Mouse (Mus musculus): Measurements from ENCODE around the gene Nasp. TPM values are rescaled to one million over a fixed set of nuclear protein-coding genes. Genes with fewer than 3 reads are reported as not detected.
A peak's percentile ranks its signal among the peaks of the same experiment; 100 is the strongest.

Nasp gene
- polyA plus RNA-seq, 1 experiment: 2.4 TPM

DNA sequence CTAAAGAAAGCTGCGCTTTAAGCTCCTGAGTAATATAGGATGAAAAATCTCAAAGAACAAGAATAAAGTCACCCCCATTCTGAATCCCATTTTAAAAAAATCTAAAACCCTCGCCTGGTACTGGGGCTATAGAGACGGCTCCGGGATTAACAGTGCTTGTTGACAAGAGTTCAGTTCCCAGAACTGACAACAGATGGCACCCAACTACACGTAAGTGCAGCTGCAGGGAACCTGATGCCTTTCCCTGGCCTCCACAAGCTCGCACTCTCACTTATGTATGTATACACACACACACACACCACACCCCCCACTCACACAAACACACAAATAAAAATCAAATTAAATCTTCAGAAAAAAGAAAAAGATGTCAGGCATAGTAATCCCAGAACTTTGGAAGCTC lies 16.6 kb upstream of the Nasp start:
- DNase-seq: no peak
- peaks cover 23% of the 10 kb centered on the region for H3K4me1 ChIP-seq (ENCODE audit: control insufficient read depth, insufficient read depth, low read length)

DNA sequence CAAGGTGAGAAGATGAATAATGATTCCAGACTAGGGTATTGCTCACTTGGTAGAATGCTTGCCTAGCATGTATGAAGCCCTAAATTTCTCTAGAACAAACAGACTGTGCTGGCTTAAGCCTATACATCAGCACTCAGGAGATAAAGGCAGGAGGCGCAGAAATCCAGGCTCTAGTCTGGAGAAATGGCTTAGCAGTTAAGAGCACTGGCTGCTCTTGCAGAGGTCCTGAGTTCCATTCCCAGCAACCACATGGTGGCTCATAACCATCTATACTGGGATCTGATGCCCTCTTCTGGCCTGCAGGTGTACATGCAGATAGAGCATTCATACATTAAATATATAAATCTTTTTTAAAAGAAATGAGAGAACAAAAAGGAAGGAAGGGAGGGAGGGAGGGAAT lies 14.3 kb upstream of the Nasp start:
- Histone ChIP-seq H3K4me1 (ENCODE audit: control insufficient read depth, insufficient read depth, low read length) (peaks cover 13% of the 10 kb centered on the region), H3K4me3 (replicated peaks; ENCODE audit: extremely low read depth, low read depth, low read length) (no peak overlapping the region)
- DNase-seq: no peak
- TF ChIP-seq CTCF (IDR thresholded peaks at IDR 0.05; ENCODE audit: insufficient read depth, low read length) (no peak), POLR2A (IDR thresholded peaks at IDR 0.05; ENCODE audit: borderline replicate concordance, extremely low read depth, low read depth, low read length) (no peak)
- 94% methylated on average over 1 of the region's 1 CpGs for WGBS

More for the DNA sequence above, 16.6 kb upstream of the Nasp start:
- H3K4me3 ChIP-seq (replicated peaks; ENCODE audit: extremely low read depth, low read depth, low read length): no peak overlapping the region
- WGBS: 34% methylated on average over 6 of the region's 6 CpGs
- no peak for TF ChIP-seq POLR2A (IDR thresholded peaks at IDR 0.05; ENCODE audit: borderline replicate concordance, extremely low read depth, low read depth, low read length)
- TF ChIP-seq CTCF (IDR thresholded peaks at IDR 0.05; ENCODE audit: insufficient read depth, low read length): peak; percentile 72

DNA sequence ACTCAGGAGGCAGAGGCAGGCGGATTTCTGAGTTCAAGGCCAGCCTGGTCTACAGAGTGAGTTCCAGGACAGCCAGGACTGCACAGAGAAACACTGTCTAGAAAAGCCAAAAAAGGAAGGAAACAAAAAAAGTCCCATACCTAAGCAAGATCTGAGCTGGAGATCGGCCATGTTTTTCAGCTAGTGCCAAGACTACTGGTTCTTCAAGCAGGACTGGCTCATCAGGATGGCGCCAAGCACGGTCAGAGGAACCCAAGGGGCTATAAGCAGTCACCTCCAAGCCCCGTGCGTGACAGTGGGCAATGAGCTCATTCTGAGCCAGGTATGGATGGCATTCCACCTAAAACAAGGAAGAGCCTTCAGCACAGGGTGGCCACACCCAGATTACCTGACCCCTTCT lies 11.1 kb upstream of the Nasp start:
- Histone ChIP-seq H3K4me1 (ENCODE audit: control insufficient read depth, insufficient read depth, low read length) (no peaks in the 10 kb centered on the region), H3K4me3 (replicated peaks; ENCODE audit: extremely low read depth, low read depth, low read length) (no peak overlapping the region)
- no peak for DNase-seq
- WGBS: 90% methylated on average over 6 of the region's 6 CpGs
- TF ChIP-seq CTCF (IDR thresholded peaks at IDR 0.05; ENCODE audit: insufficient read depth, low read length) (no peak), POLR2A (IDR thresholded peaks at IDR 0.05; ENCODE audit: borderline replicate concordance, extremely low read depth, low read depth, low read length) (no peak)

DNA sequence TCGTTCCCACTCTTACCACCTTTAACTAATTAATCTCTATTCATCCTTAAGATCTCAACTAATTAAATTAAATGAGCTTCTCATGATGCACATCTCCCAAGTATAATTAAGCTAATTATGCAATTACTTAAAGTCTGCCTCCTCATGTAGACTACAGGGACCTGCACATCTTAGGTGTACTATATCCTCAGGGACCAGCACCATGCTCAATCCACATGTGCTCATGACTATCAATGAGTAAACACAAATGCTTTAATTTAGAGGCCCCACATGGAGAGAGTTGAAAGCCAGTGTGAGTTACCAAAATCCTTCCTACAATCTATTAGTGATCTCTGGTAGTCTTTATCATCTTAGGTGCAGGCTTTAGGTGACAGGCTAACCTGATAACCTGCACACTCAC lies 7.5 kb upstream of the Nasp start:
- whole genome bisulfite sequencing: 91% methylated on average over 1 of the region's 1 CpGs
- Histone ChIP-seq H3K4me3 (replicated peaks; ENCODE audit: extremely low read depth, low read depth, low read length) (no peak overlapping the region), H3K4me1 (ENCODE audit: control insufficient read depth, insufficient read depth, low read length) (no peaks in the 10 kb centered on the region)
- no peak for DNase-seq
- no peak for TF ChIP-seq CTCF (IDR thresholded peaks at IDR 0.05; ENCODE audit: insufficient read depth, low read length)
- no peak for TF ChIP-seq POLR2A (IDR thresholded peaks at IDR 0.05; ENCODE audit: borderline replicate concordance, extremely low read depth, low read depth, low read length)

DNA sequence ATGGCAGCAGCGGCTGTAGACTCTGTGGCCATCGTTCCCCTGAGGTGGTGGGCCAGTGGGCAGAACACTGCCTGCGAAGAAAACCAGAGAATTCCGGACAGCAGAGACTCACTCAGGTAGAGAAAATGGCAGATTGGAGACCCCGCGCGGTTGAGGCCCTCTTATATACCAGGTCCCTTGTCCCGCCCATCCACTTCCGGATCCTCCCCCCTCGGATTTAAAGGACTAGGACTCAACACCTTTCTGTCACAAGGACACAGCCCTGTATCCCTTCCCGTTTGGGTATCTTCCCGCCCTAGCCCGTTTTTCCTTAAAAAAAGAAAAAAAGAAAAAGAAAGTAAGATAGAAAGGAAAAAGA lies 403 bp downstream of the Nasp start:
- Histone ChIP-seq H3K4me3 (replicated peaks; ENCODE audit: extremely low read depth, low read depth, low read length) (peak overlapping the region; percentile 75), H3K4me1 (ENCODE audit: control insufficient read depth, insufficient read depth, low read length) (peaks cover 6% of the 10 kb centered on the region)
- no peak for TF ChIP-seq CTCF (IDR thresholded peaks at IDR 0.05; ENCODE audit: insufficient read depth, low read length)
- TF ChIP-seq POLR2A (IDR thresholded peaks at IDR 0.05; ENCODE audit: borderline replicate concordance, extremely low read depth, low read depth, low read length): peak; percentile 86
- DNase-seq: peak; percentile 92
- 0% methylated on average over 13 of the region's 13 CpGs for WGBS

DNA sequence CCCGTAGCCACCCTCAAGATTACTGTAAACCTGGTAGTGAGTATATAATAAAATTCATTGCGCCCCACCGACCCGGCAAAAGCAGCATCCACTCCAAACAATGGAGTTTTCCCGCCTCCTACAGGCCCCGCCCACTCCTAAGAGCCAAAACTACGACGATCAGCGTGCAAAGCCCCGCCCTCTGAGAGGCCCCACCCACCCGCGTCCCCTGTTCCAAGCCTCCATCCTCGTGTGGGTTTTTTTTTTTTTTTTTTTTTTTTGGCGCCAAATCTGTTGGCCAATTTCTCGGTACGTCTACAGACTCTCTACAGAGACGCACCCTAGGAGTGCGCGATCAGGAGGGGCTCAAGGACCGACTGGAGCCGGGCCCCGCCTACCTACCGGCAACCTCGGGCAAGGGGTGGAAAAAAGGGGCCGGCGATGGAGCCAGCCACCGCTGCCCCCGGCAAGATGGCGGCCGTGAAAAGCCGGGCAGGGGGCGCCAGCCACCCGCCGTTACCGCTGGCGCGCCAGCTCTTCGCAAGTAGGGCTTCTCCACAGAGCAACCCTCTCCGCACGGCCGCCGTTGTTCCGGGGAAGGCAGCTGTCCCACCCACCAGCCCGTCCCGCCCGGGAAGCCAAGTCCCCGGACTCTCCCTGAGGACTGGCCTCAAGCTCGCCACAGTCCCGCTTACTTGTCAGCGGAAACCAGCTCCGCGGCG lies 933 bp downstream of the Nasp start:
- under 1% methylated on average over 53 of the region's 53 CpGs for WGBS
- Histone ChIP-seq H3K4me3 (replicated peaks; ENCODE audit: extremely low read depth, low read depth, low read length) (peak overlapping the region; percentile 75), H3K4me1 (ENCODE audit: control insufficient read depth, insufficient read depth, low read length) (peaks cover 6% of the 10 kb centered on the region)
- peak; percentile 68 for DNase-seq
- TF ChIP-seq POLR2A (IDR thresholded peaks at IDR 0.05; ENCODE audit: borderline replicate concordance, extremely low read depth, low read depth, low read length): no peak
- TF ChIP-seq CTCF (IDR thresholded peaks at IDR 0.05; ENCODE audit: insufficient read depth, low read length): no peak

DNA sequence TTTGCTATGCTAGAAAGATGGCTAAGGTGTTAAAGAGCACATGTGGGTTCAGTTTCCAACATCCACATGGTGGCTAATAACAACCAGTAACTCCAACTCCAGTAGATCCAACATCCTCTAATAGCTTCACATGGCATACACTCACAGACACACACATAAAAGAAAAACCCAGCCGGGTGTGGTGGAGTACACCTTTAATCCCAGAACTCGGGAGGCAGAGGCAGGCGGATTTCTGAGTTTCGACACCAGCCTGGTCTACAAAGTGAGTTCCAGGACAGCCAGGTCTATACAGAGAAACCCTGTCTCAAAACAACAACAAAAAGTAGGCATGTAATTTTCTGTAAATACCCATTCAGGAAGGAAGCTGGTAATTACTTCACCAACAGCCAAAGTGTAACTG lies 2.9 kb downstream of the Nasp start:
- 92% methylated on average over 4 of the region's 4 CpGs for WGBS
- H3K4me1 ChIP-seq (ENCODE audit: control insufficient read depth, insufficient read depth, low read length): peaks cover 6% of the 10 kb centered on the region
- DNase-seq: no peak
- no peak overlapping the region for H3K4me3 ChIP-seq (replicated peaks; ENCODE audit: extremely low read depth, low read depth, low read length)
- no peak for TF ChIP-seq POLR2A (IDR thresholded peaks at IDR 0.05; ENCODE audit: borderline replicate concordance, extremely low read depth, low read depth, low read length)
- no peak for TF ChIP-seq CTCF (IDR thresholded peaks at IDR 0.05; ENCODE audit: insufficient read depth, low read length)

DNA sequence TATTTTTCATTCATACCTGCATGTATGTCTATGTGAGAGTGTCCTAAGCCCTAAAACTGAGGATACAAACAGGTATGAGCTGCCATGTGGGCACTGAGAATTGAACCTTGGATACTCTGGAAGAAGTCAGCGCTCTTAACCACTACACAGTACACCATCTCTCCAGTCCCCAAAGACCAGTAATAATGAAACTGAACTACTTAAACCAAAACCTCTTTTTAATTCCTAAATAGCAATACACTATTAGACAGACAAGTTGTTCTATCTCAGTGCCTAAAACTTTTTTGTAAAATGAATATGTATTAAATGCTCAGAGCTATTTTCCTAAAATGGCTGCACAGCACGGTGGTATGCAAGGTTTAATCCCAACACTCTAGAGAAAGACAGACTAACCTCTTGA lies 12.5 kb downstream of the Nasp start:
- Histone ChIP-seq H3K4me1 (ENCODE audit: control insufficient read depth, insufficient read depth, low read length) (no peaks in the 10 kb centered on the region), H3K4me3 (replicated peaks; ENCODE audit: extremely low read depth, low read depth, low read length) (no peak overlapping the region)
- 95% methylated on average over 2 of the region's 2 CpGs for WGBS
- no peak for DNase-seq
- no peak for TF ChIP-seq POLR2A (IDR thresholded peaks at IDR 0.05; ENCODE audit: borderline replicate concordance, extremely low read depth, low read depth, low read length)
- TF ChIP-seq CTCF (IDR thresholded peaks at IDR 0.05; ENCODE audit: insufficient read depth, low read length): no peak

DNA sequence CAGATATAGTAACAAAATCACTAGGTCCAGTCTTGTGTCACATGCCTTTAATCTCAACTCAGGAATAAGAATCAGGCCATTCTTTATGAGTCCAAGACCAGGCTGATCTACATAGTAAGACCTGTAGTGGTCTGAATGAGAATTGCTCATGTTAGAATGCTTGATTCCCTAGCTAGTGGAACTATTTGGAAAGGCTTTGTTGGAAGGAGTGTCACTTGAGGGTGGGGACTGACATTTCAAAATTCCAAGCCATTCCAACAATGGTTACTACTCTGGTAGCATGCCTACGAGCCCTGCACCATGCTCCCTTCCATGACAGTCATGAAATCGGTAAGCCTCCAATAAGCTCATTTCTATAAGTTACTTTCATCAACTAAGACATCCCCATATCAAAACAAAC lies 15.1 kb downstream of the Nasp start:
- TF ChIP-seq CTCF (IDR thresholded peaks at IDR 0.05; ENCODE audit: insufficient read depth, low read length) (no peak), POLR2A (IDR thresholded peaks at IDR 0.05; ENCODE audit: borderline replicate concordance, extremely low read depth, low read depth, low read length) (no peak)
- no peaks in the 10 kb centered on the region for H3K4me1 ChIP-seq (ENCODE audit: control insufficient read depth, insufficient read depth, low read length)
- 96% methylated on average over 2 of the region's 2 CpGs for WGBS

More for the DNA sequence above, 15.1 kb downstream of the Nasp start:
- no peak for DNase-seq
- no peak overlapping the region for H3K4me3 ChIP-seq (replicated peaks; ENCODE audit: extremely low read depth, low read depth, low read length)
